Mouse (Mus musculus): ENCODE results near the gene Pth1r. TPM values are rescaled to one million over a fixed set of nuclear protein-coding genes. Genes with fewer than 3 reads are reported as not detected.

The Pth1r gene
- polyA plus RNA-seq, 1 experiment from 2014 or later: 12.3 TPM

DNA sequence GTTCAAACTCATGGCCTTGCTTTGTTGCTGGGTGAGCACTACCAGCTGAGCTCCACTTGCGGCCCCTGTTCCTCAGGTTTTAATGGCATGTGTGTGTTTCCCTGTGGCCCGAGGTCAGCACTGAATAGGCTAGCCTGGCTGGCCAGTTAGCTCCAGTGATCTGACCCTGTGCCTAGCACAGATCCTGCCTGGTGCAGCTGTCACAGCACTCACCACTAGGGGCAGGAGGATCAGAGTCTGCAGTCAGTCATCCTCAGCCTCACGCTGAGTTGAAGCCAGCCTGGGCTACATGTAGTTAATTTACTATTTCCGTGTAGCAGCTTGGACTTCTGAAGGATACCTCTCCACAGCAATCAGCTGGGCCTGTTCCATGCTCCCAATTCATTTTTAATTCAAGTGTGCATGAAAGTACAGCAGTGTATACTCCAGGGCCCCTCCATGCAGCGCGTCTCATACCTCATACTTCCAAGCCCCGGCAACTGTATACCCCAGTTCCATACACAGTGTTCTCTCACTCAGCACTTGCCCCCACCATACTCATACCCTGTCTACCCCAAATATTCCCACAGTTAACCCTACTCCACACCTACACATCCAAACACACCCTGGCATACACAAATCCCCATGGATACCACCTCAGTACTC, 74.4 kb downstream of the Pth1r start:
- H3K4me2 ChIP-seq (ENCODE audit: low read length): no peak overlapping the region
- H3K27me3 ChIP-seq (replicated peaks; ENCODE audit: control insufficient read depth, insufficient read depth, low read length): no peaks in the 10 kb centered on the region
- H3K36me3 ChIP-seq (ENCODE audit: control insufficient read depth, insufficient read depth, low read length): no peaks in the 10 kb centered on the region
- no peak overlapping the region for H3K4me3 ChIP-seq (ENCODE audit: low read length)
- 0 out of 2 replicates have a peak overlapping the region, but pooled peaks have one; percentile 34 for H3K27ac ChIP-seq (ENCODE audit: low read depth, low read length)
- no peak overlapping the region for H3K9ac ChIP-seq (ENCODE audit: low read depth, low read length)
- WGBS: 68% methylated on average over 7 of the region's 7 CpGs
- peak; percentile 57; the same call in 1 of the 2 replicates for ATAC-seq
- no peaks in the 10 kb centered on the region for H3K9me3 ChIP-seq (ENCODE audit: control insufficient read depth, low read length)
- H3K4me1 ChIP-seq (ENCODE audit: control insufficient read depth, insufficient read depth, low read depth, low read length): peaks cover 11% of the 10 kb centered on the region

Other genes starting within 250 kb of the Pth1r start
- gene Setd2, start 214.5 kb downstream of the Pth1r start, polyA plus RNA-seq (2015; fragmentation: Nextera tagmentation; extraction: Ambion mirVana): 28.0 and 28.8 TPM in 2 replicates
- gene Nradd, start 122.7 kb downstream of the Pth1r start, polyA plus RNA-seq (2015; fragmentation: Nextera tagmentation; extraction: Ambion mirVana): 25.8 and 30.1 TPM in 2 replicates
- 3.2 and 4.8 TPM in 2 replicates for gene Nbeal2, start 93.0 kb downstream of the Pth1r start, polyA plus RNA-seq (2015; fragmentation: Nextera tagmentation; extraction: Ambion mirVana)
- gene Ccdc12, start 90.6 kb downstream of the Pth1r start, polyA plus RNA-seq (2015; fragmentation: Nextera tagmentation; extraction: Ambion mirVana): 88.5 and 101 TPM in 2 replicates
- gene Myl3, start 5.3 kb downstream of the Pth1r start, polyA plus RNA-seq (2015; fragmentation: Nextera tagmentation; extraction: Ambion mirVana): 1.1 and 2.3 TPM in 2 replicates
- not detected in 2 replicates for gene Prss42, start 51.0 kb upstream of the Pth1r start, polyA plus RNA-seq (2015; fragmentation: Nextera tagmentation; extraction: Ambion mirVana)
- gene Prss44, start 66.8 kb upstream of the Pth1r start, polyA plus RNA-seq (2015; fragmentation: Nextera tagmentation; extraction: Ambion mirVana): not detected in 2 replicates
- 0.06 TPM in 1 of 2 replicates, not detected in the other for gene Prss43, start 79.5 kb upstream of the Pth1r start, polyA plus RNA-seq (2015; fragmentation: Nextera tagmentation; extraction: Ambion mirVana)
- gene Prss45, start 87.4 kb upstream of the Pth1r start, polyA plus RNA-seq (2015; fragmentation: Nextera tagmentation; extraction: Ambion mirVana): 0.12 and 0.29 TPM in 2 replicates
- gene Prss46, start 97.4 kb upstream of the Pth1r start, polyA plus RNA-seq (2015; fragmentation: Nextera tagmentation; extraction: Ambion mirVana): not detected in 2 replicates
- gene Prss50, start 110.8 kb upstream of the Pth1r start, polyA plus RNA-seq (2015; fragmentation: Nextera tagmentation; extraction: Ambion mirVana): 0.49 and 0.71 TPM in 2 replicates
- 2.1 and 2.7 TPM in 2 replicates for gene Als2cl, start 132.7 kb upstream of the Pth1r start, polyA plus RNA-seq (2015; fragmentation: Nextera tagmentation; extraction: Ambion mirVana)
- gene Tmie, start 133.0 kb upstream of the Pth1r start, polyA plus RNA-seq (2015; fragmentation: Nextera tagmentation; extraction: Ambion mirVana): 5.2 and 6.2 TPM in 2 replicates
- gene Fam240a, start 169.7 kb upstream of the Pth1r start, polyA plus RNA-seq (2015; fragmentation: Nextera tagmentation; extraction: Ambion mirVana): not detected in 2 replicates
- gene Tdgf1, start 199.0 kb upstream of the Pth1r start, polyA plus RNA-seq (2015; fragmentation: Nextera tagmentation; extraction: Ambion mirVana): 0.20 and 0.28 TPM in 2 replicates
- 1.1 and 1.2 TPM in 2 replicates for gene Lrrc2, start 204.4 kb upstream of the Pth1r start, polyA plus RNA-seq (2015; fragmentation: Nextera tagmentation; extraction: Ambion mirVana)
- not detected in 2 replicates for gene Rtp3, start 243.4 kb upstream of the Pth1r start, polyA plus RNA-seq (2015; fragmentation: Nextera tagmentation; extraction: Ambion mirVana)

Data from hindbrain, embryonic 16.5 days (tissue).